Mouse (Mus musculus): ENCODE measurements around the gene Chd6. TPM values are rescaled to one million over a fixed set of nuclear protein-coding genes. Genes with fewer than 3 reads are reported as not detected.

Chd6 gene
- total and polyA plus RNA-seq, 3 experiments = 10.8 to 19.7 (median 14.0) TPM

DNA sequence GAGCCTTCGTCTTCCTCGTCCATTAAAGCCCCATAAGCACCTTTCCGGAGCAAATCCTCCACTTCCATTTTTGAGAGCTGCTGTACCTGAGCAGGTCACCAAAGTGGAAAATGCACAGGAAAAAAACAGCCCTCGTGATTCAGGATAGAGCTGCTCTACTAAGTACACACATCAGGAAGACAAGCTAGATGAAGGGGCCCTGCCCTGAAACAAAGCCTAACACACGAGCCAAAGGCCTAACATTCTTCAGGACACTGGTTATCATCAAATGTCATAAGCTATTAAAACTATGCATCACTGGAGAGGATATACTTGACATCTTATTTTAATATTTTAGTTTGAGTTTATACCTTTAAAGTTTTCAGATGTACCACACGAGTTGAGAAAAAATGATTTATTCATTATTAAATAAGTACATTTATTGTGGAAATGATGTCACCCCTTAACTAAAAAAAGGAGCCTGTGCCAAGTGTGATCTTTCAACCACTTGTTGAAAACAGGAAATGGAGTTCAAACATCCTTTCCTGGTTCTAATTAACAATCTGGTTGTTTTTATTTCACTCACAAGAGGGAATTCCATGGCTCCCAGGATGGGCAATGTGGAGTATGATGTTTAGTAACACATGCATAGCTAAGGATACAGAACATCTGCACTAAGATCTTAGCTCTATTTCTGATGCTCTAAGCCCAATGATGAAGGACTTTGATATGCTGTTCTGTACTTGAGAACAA lies 118.4 kb downstream of the Chd6 start:
- H3K27me3 ChIP-seq (replicated peaks) = no peaks in the 10 kb centered on the region
- no peak for DNase-seq (ENCODE audit: extremely low read depth)
- H3K4me1 ChIP-seq (ENCODE audit: control insufficient read depth in 1 of 2, insufficient read depth in 2 of 2) = no peaks in the 10 kb centered on the region
- H3K36me3 ChIP-seq (replicated peaks in 1 of 2; ENCODE audit: control insufficient read depth in 1 of 2, insufficient read depth in 1 of 2, low read length in 1 of 2) = peaks cover 32 to 75% of the 10 kb centered on the region in 2 experiments
- in situ Hi-C loops (cut with MboI; ENCODE audit: low pct_ligation_motif_present, low pct_unique_long_range_greater_than_20kb, low sequenced_read_pairs) (no loop called here), dilution Hi-C loops (cut with MboI; ENCODE audit: extremely low pct_ligation_motif_present, extremely low pct_unique_long_range_greater_than_20kb, low sequenced_read_pairs) (no loop called here)
- no peak overlapping the region for H3K9ac ChIP-seq (ENCODE audit: insufficient read depth, low read depth)
- no peaks in the 10 kb centered on the region for H3K9me3 ChIP-seq (replicated peaks; ENCODE audit: low read length)
- no peaks in the 10 kb centered on the region for H3K79me2 ChIP-seq (replicated peaks; ENCODE audit: control insufficient read depth, extremely low read depth, insufficient read depth, poor library complexity, severe bottlenecking)
- H3K27ac ChIP-seq (ENCODE audit: insufficient read depth, low read depth) = no peak overlapping the region
- no peak overlapping the region for H3K4me2 ChIP-seq (ENCODE audit: insufficient read depth, low read depth, poor library complexity, severe bottlenecking)
- TF ChIP-seq ZC3H11A (IDR thresholded peaks at IDR 0.05; ENCODE audit: low read depth, low read length) (no peak), ZKSCAN1 (IDR thresholded peaks at IDR 0.05; ENCODE audit: borderline replicate concordance, low read depth, low read length) (no peak), ZMIZ1 (IDR thresholded peaks at IDR 0.05; ENCODE audit: low read depth, low read length) (no peak)
- no peak overlapping the region for H3K4me3 ChIP-seq (replicated peaks in 1 of 3; ENCODE audit: low read depth in 2 of 3, low read length in 2 of 3, poor library complexity in 1 of 3)

DNA sequence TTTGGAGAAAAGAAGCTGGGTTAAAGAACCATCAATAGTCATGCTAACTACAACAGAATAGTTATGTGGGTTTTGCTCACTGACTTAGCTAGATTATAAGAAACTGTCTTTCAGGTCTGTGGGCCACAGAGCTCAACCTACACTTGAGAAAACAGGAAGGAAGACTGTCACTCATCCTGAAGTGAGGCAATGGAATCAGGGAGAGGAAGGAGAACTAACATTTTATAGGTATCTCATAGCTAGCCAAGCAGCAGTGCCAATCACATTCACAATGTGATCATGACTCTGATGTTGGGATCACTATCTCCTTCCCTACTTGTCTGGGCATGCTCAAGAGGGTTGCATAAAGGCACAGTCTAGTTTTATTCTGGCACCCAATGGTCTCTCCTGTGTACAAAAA lies 121.4 kb downstream of the Chd6 start:
- H3K27me3 ChIP-seq (replicated peaks) = no peaks in the 10 kb centered on the region
- no peak overlapping the region for H3K27ac ChIP-seq (ENCODE audit: insufficient read depth, low read depth)
- peaks cover 53 to 84% of the 10 kb centered on the region in 2 experiments for H3K36me3 ChIP-seq (replicated peaks in 1 of 2; ENCODE audit: control insufficient read depth in 1 of 2, insufficient read depth in 1 of 2, low read length in 1 of 2)
- dilution Hi-C loops (cut with MboI; ENCODE audit: extremely low pct_ligation_motif_present, extremely low pct_unique_long_range_greater_than_20kb, low sequenced_read_pairs) (no loop called here), in situ Hi-C loops (cut with MboI; ENCODE audit: low pct_ligation_motif_present, low pct_unique_long_range_greater_than_20kb, low sequenced_read_pairs) (no loop called here)
- DNase-seq (ENCODE audit: extremely low read depth) = no peak
- TF ChIP-seq ZMIZ1 (IDR thresholded peaks at IDR 0.05; ENCODE audit: low read depth, low read length) (no peak), SMC3 (IDR thresholded peaks at IDR 0.05; ENCODE audit: low read depth, low read length) (no peak), BHLHE40 (IDR thresholded peaks at IDR 0.05; ENCODE audit: low read depth, low read length) (no peak), UBTF (IDR thresholded peaks at IDR 0.05; ENCODE audit: low read depth, low read length) (no peak), JUND (conservative IDR thresholded peaks at IDR 0.05; ENCODE audit: low read depth, low read length) (no peak), HCFC1 (IDR thresholded peaks at IDR 0.05; ENCODE audit: low read depth, low read length) (no peak), CTCF (conservative IDR thresholded peaks at IDR 0.05 in 1 of 2, IDR thresholded peaks at IDR 0.05 in 1 of 2; ENCODE audit: low read depth in 2 of 2, low read length in 2 of 2) (no peak), E2F4 (IDR thresholded peaks at IDR 0.05; ENCODE audit: insufficient replicate concordance, low read depth, low read length) (no peak), ELF1 (IDR thresholded peaks at IDR 0.05; ENCODE audit: low read depth, low read length) (no peak), POLR2A (IDR thresholded peaks at IDR 0.05; ENCODE audit: low read depth, low read length) (no peak), ZC3H11A (IDR thresholded peaks at IDR 0.05; ENCODE audit: low read depth, low read length) (no peak), EP300 (IDR thresholded peaks at IDR 0.05; ENCODE audit: low read length) (no peak), ZKSCAN1 (IDR thresholded peaks at IDR 0.05; ENCODE audit: borderline replicate concordance, low read depth, low read length) (no peak), CHD1 (IDR thresholded peaks at IDR 0.05; ENCODE audit: low read depth, low read length) (no peak), IRF4 (IDR thresholded peaks at IDR 0.05; ENCODE audit: low read depth, low read length) (no peak), USF1 (IDR thresholded peaks at IDR 0.05; ENCODE audit: low read depth, low read length) (no peak), ETS1 (conservative IDR thresholded peaks at IDR 0.05; ENCODE audit: low read depth, low read length) (no peak), CHD2 (IDR thresholded peaks at IDR 0.05; ENCODE audit: low read length) (no peak)
- no peak overlapping the region for H3K4me2 ChIP-seq (ENCODE audit: insufficient read depth, low read depth, poor library complexity, severe bottlenecking)
- H3K4me3 ChIP-seq (replicated peaks in 1 of 3; ENCODE audit: low read depth in 2 of 3, low read length in 2 of 3, poor library complexity in 1 of 3) = no peak overlapping the region
- no peaks in the 10 kb centered on the region for H3K79me2 ChIP-seq (replicated peaks; ENCODE audit: control insufficient read depth, extremely low read depth, insufficient read depth, poor library complexity, severe bottlenecking)
- no peaks in the 10 kb centered on the region for H3K4me1 ChIP-seq (ENCODE audit: control insufficient read depth in 1 of 2, insufficient read depth in 2 of 2)
- H3K9me3 ChIP-seq (replicated peaks; ENCODE audit: low read length) = no peaks in the 10 kb centered on the region
- no peak overlapping the region for H3K9ac ChIP-seq (ENCODE audit: insufficient read depth, low read depth)
